Mouse (Mus musculus): ENCODE measurements at regions not wholly inside any gene's neighbourhood (a gene's known extent, or its start where the extent isn't known, plus 50 kb on each side); places are given as distances from the start of the nearest gene placed in this dataset.

- Histone ChIP-seq H3K27ac (ENCODE audit: insufficient read depth, low read depth) (no peak overlapping the region), H3K4me3 (replicated peaks in 1 of 3; ENCODE audit: low read depth in 2 of 3, low read length in 2 of 3, poor library complexity in 1 of 3) (no peak overlapping the region), H3K79me2 (replicated peaks; ENCODE audit: control insufficient read depth, extremely low read depth, insufficient read depth, poor library complexity, severe bottlenecking) (no peaks in the 10 kb centered on the region), H3K4me1 (ENCODE audit: control insufficient read depth in 1 of 2, insufficient read depth in 2 of 2) (no peaks in the 10 kb centered on the region), H3K36me3 (replicated peaks in 1 of 2; ENCODE audit: control insufficient read depth in 1 of 2, insufficient read depth in 1 of 2, low read length in 1 of 2) (no peaks in the 10 kb centered on the region), H3K9me3 (replicated peaks; ENCODE audit: low read length) (no peaks in the 10 kb centered on the region), H3K9ac (ENCODE audit: insufficient read depth, low read depth) (no peak overlapping the region), H3K4me2 (ENCODE audit: insufficient read depth, low read depth, poor library complexity, severe bottlenecking) (no peak overlapping the region), H3K27me3 (replicated peaks) (no peaks in the 10 kb centered on the region)
- dilution Hi-C loops (cut with MboI; ENCODE audit: extremely low pct_ligation_motif_present, extremely low pct_unique_long_range_greater_than_20kb, low sequenced_read_pairs) (no loop called here), in situ Hi-C loops (cut with MboI; ENCODE audit: low pct_ligation_motif_present, low pct_unique_long_range_greater_than_20kb, low sequenced_read_pairs) (no loop called here)
- no peak for TF ChIP-seq EP300 (IDR thresholded peaks at IDR 0.05; ENCODE audit: low read length)
- TF ChIP-seq ZKSCAN1 (IDR thresholded peaks at IDR 0.05; ENCODE audit: borderline replicate concordance, low read depth, low read length), result no peak
- DNase-seq (ENCODE audit: extremely low read depth), result no peak
These were observed 90.4 kb upstream of the N6amt1 start for GRCm38 (mm10) chr16:87263571-87263970.

- no peak overlapping the region for H3K9ac ChIP-seq (ENCODE audit: insufficient read depth, low read depth)
- no peaks in the 10 kb centered on the region for H3K9me3 ChIP-seq (replicated peaks; ENCODE audit: low read length)
- no peak overlapping the region for H3K27ac ChIP-seq (ENCODE audit: insufficient read depth, low read depth)
- H3K4me1 ChIP-seq (ENCODE audit: control insufficient read depth in 1 of 2, insufficient read depth in 2 of 2), result no peaks in the 10 kb centered on the region
- no peak overlapping the region for H3K4me3 ChIP-seq (replicated peaks in 1 of 3; ENCODE audit: low read depth in 2 of 3, low read length in 2 of 3, poor library complexity in 1 of 3)
- DNase-seq (ENCODE audit: extremely low read depth), result no peak
- no peaks in the 10 kb centered on the region for H3K79me2 ChIP-seq (replicated peaks; ENCODE audit: control insufficient read depth, extremely low read depth, insufficient read depth, poor library complexity, severe bottlenecking)
- no peaks in the 10 kb centered on the region for H3K27me3 ChIP-seq (replicated peaks)
- H3K4me2 ChIP-seq (ENCODE audit: insufficient read depth, low read depth, poor library complexity, severe bottlenecking), result no peak overlapping the region
- dilution Hi-C loops (cut with MboI; ENCODE audit: extremely low pct_ligation_motif_present, extremely low pct_unique_long_range_greater_than_20kb, low sequenced_read_pairs) (no loop called here), in situ Hi-C loops (cut with MboI; ENCODE audit: low pct_ligation_motif_present, low pct_unique_long_range_greater_than_20kb, low sequenced_read_pairs) (no loop called here)
- no peak for TF ChIP-seq HCFC1 (IDR thresholded peaks at IDR 0.05; ENCODE audit: low read depth, low read length)
- no peak for TF ChIP-seq SIN3A (IDR thresholded peaks at IDR 0.05; ENCODE audit: low read length)
- TF ChIP-seq BHLHE40 (IDR thresholded peaks at IDR 0.05; ENCODE audit: low read depth, low read length), result no peak
- no peak for TF ChIP-seq POLR2A (IDR thresholded peaks at IDR 0.05; ENCODE audit: low read depth, low read length)
- TF ChIP-seq EP300 (IDR thresholded peaks at IDR 0.05; ENCODE audit: low read length), result no peak
- TF ChIP-seq CHD2 (IDR thresholded peaks at IDR 0.05; ENCODE audit: low read length), result no peak
- TF ChIP-seq ETS1 (conservative IDR thresholded peaks at IDR 0.05; ENCODE audit: low read depth, low read length), result no peak
- TF ChIP-seq MXI1 (IDR thresholded peaks at IDR 0.05; ENCODE audit: low read depth, low read length), result no peak
- TF ChIP-seq TBP (conservative IDR thresholded peaks at IDR 0.05; ENCODE audit: low read depth, low read length), result no peak
- no peak for TF ChIP-seq POLR2AphosphoS2 (IDR thresholded peaks at IDR 0.05; ENCODE audit: low read depth, low read length)
- TF ChIP-seq TCF12 (IDR thresholded peaks at IDR 0.05; ENCODE audit: low read depth, low read length), result no peak
- no peak for TF ChIP-seq E2F4 (IDR thresholded peaks at IDR 0.05; ENCODE audit: insufficient replicate concordance, low read depth, low read length)
- no peak for TF ChIP-seq CTCF (conservative IDR thresholded peaks at IDR 0.05 in 1 of 2, IDR thresholded peaks at IDR 0.05 in 1 of 2; ENCODE audit: low read depth in 2 of 2, low read length in 2 of 2)
- H3K36me3 ChIP-seq (replicated peaks in 1 of 2; ENCODE audit: control insufficient read depth in 1 of 2, insufficient read depth in 1 of 2, low read length in 1 of 2), result no peaks in the 10 kb centered on the region
These were observed 90.9 kb upstream of the N6amt1 start for GRCm38 (mm10) chr16:87263041-87263440.

GRCm38 (mm10) chr16:87262497-87262896, 91.5 kb upstream of the N6amt1 start:
- Histone ChIP-seq H3K79me2 (replicated peaks; ENCODE audit: control insufficient read depth, extremely low read depth, insufficient read depth, poor library complexity, severe bottlenecking) (no peaks in the 10 kb centered on the region), H3K36me3 (replicated peaks in 1 of 2; ENCODE audit: control insufficient read depth in 1 of 2, insufficient read depth in 1 of 2, low read length in 1 of 2) (no peaks in the 10 kb centered on the region), H3K27ac (ENCODE audit: insufficient read depth, low read depth) (no peak overlapping the region), H3K4me2 (ENCODE audit: insufficient read depth, low read depth, poor library complexity, severe bottlenecking) (no peak overlapping the region), H3K4me1 (ENCODE audit: control insufficient read depth in 1 of 2, insufficient read depth in 2 of 2) (no peaks in the 10 kb centered on the region), H3K27me3 (replicated peaks) (no peaks in the 10 kb centered on the region), H3K4me3 (replicated peaks in 1 of 3; ENCODE audit: low read depth in 2 of 3, low read length in 2 of 3, poor library complexity in 1 of 3) (no peak overlapping the region), H3K9ac (ENCODE audit: insufficient read depth, low read depth) (no peak overlapping the region), H3K9me3 (replicated peaks; ENCODE audit: low read length) (no peaks in the 10 kb centered on the region)
- dilution Hi-C loops (cut with MboI; ENCODE audit: extremely low pct_ligation_motif_present, extremely low pct_unique_long_range_greater_than_20kb, low sequenced_read_pairs) (no loop called here), in situ Hi-C loops (cut with MboI; ENCODE audit: low pct_ligation_motif_present, low pct_unique_long_range_greater_than_20kb, low sequenced_read_pairs) (no loop called here)
- no peak for TF ChIP-seq KAT2A (IDR thresholded peaks at IDR 0.05; ENCODE audit: insufficient replicate concordance, low read length)
- TF ChIP-seq HCFC1 (IDR thresholded peaks at IDR 0.05; ENCODE audit: low read depth, low read length), result no peak
- no peak for TF ChIP-seq USF2 (conservative IDR thresholded peaks at IDR 0.05; ENCODE audit: low read depth, low read length)
- TF ChIP-seq POLR2A (IDR thresholded peaks at IDR 0.05; ENCODE audit: low read depth, low read length), result no peak
- no peak for TF ChIP-seq USF1 (IDR thresholded peaks at IDR 0.05; ENCODE audit: low read depth, low read length)
- no peak for TF ChIP-seq ZC3H11A (IDR thresholded peaks at IDR 0.05; ENCODE audit: low read depth, low read length)
- no peak for TF ChIP-seq CHD2 (IDR thresholded peaks at IDR 0.05; ENCODE audit: low read length)
- no peak for TF ChIP-seq MAZ (IDR thresholded peaks at IDR 0.05; ENCODE audit: low read depth, low read length)
- TF ChIP-seq UBTF (IDR thresholded peaks at IDR 0.05; ENCODE audit: low read depth, low read length), result no peak
- TF ChIP-seq ETS1 (conservative IDR thresholded peaks at IDR 0.05; ENCODE audit: low read depth, low read length), result no peak
- TF ChIP-seq MEF2A (IDR thresholded peaks at IDR 0.05; ENCODE audit: borderline replicate concordance, low read depth, low read length), result no peak
- TF ChIP-seq SIN3A (IDR thresholded peaks at IDR 0.05; ENCODE audit: low read length), result no peak
- TF ChIP-seq ZNF384 (IDR thresholded peaks at IDR 0.05; ENCODE audit: low read depth, low read length), result no peak
- TF ChIP-seq SMC3 (IDR thresholded peaks at IDR 0.05; ENCODE audit: low read depth, low read length), result no peak
- TF ChIP-seq GABPA (IDR thresholded peaks at IDR 0.05; ENCODE audit: insufficient replicate concordance, low read depth, low read length), result no peak
- TF ChIP-seq CHD1 (IDR thresholded peaks at IDR 0.05; ENCODE audit: low read depth, low read length), result no peak
- no peak for TF ChIP-seq POLR2AphosphoS2 (IDR thresholded peaks at IDR 0.05; ENCODE audit: low read depth, low read length)
- TF ChIP-seq RAD21 (IDR thresholded peaks at IDR 0.05; ENCODE audit: low read depth, low read length), result no peak
- TF ChIP-seq ZKSCAN1 (IDR thresholded peaks at IDR 0.05; ENCODE audit: borderline replicate concordance, low read depth, low read length), result no peak
- no peak for DNase-seq (ENCODE audit: extremely low read depth)

Data from CH12.LX (cell line).